Mouse (Mus musculus) midbrain, postnatal 0 days (tissue): ENCODE measurements at regions not wholly inside any gene's neighbourhood (a gene's known extent, or its start where the extent isn't known, plus 50 kb on each side); places are given as distances from the start of the nearest gene placed in this dataset.

Experiments
- ATAC-seq: fragments of 200-750 bp; cut with Nextera tagmentation; 2 replicates; pipeline ENCODE4 v1.8.0; 2017; ENCODE audit warnings: moderate number of reproducible peaks, mild to moderate bottlenecking, moderate TSS enrichment, moderate library complexity; ENCODE audit not compliant: low FRiP score
- DNase-seq: peaks from one replicate; pipeline ENCODE4 v3.0.0-alpha.2; 2015; ENCODE audit warnings: low spot score
- H3K27ac ChIP-seq: fragments of 300-500 bp; sonication (generic); 2 replicates; pipeline ENCODE4 v1.5.1; 2014; ENCODE audit warnings: low read depth, mild to moderate bottlenecking, low read length, mixed read lengths
- H3K27me3 ChIP-seq: fragments of 300-500 bp; sonication (generic); 2 replicates; pipeline ENCODE4 v1.6.1; 2014; ENCODE audit warnings: low read length, control low read depth, mixed read lengths; ENCODE audit not compliant: insufficient read depth
- H3K36me3 ChIP-seq: fragments of 300-500 bp; sonication (generic); 2 replicates; pipeline ENCODE4 v1.6.1; 2014; ENCODE audit warnings: low read length, control low read depth, mixed read lengths; ENCODE audit not compliant: insufficient read depth
- H3K4me1 ChIP-seq: fragments of 300-500 bp; sonication (generic); 2 replicates; pipeline ENCODE4 v1.6.1; 2014; ENCODE audit warnings: mild to moderate bottlenecking, control low read depth, antibody characterized with exemption, low read length, mixed read lengths; ENCODE audit not compliant: insufficient read depth
- H3K4me2 ChIP-seq: fragments of 300-500 bp; sonication (generic); 2 replicates; pipeline ENCODE4 v1.6.1; 2014; ENCODE audit warnings: low read depth, mild to moderate bottlenecking, low read length, mixed read lengths; ENCODE audit not compliant: poor library complexity, severe bottlenecking
- H3K4me3 ChIP-seq: fragments of 300-500 bp; sonication (generic); 2 replicates; pipeline ENCODE4 v1.5.1; 2014; ENCODE audit warnings: low read depth, mild to moderate bottlenecking, low read length, moderate library complexity
- H3K9ac ChIP-seq: fragments of 300-500 bp; sonication (generic); replicated peaks from 2 replicates; pipeline ENCODE4 v1.6.1; 2014; ENCODE audit warnings: mild to moderate bottlenecking, low read length, moderate library complexity, mixed read lengths; ENCODE audit not compliant: poor library complexity, severe bottlenecking
- H3K9me3 ChIP-seq: fragments of 300-500 bp; sonication (generic); 2 replicates; pipeline ENCODE4 v1.6.1; 2016; ENCODE audit warnings: low read length, control low read depth
- CTCF ChIP-seq: IDR thresholded peaks from 2 replicates; pipeline ENCODE4 v1.5.1; 2016; ENCODE audit warnings: antibody characterized with exemption, mild to moderate bottlenecking
- WGBS: fragments of 180-500 bp; shearing (Covaris S2); extraction: QIAGEN DNeasy Blood & Tissue Kit; methylation state at CpG from one replicate; pipeline ENCODE4 v1.1.7; 2014; 5-methylcytosine and 5-hydroxymethylcytosine counted together

DNA sequence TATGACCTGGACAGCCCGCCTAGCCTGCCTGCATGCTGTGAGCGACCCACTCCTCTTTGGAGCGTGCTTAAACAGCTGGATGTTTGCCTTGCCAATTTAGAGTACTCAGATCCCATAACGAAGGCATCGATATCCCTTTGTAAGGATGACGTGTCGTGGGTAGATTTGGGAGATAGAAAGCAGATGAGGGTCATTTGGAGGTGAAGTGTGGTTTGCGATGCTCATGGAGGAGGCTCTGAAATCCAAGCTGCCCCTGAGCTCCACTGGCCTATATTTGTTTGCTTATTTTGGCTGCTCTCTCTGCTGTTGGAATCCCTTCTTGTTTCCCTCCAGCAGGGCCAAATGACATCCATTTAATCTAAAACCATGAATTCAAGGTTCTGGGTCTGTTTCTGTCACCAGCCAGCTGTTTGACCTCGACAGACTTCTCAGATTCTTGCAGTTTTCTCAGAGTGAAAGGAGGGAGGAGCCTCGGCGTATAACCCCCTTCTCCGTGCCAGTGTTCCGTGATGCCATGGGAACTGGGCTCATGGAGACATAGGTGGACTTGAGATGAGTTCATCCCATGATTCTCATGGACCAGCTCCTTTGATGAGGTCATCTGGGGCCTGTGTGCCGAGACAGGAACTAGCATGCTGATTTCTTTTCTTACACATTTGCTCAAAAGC lies 144.7 kb upstream of the Mki67 start:
- no peak overlapping the region for H3K4me2 ChIP-seq
- no peaks in the 10 kb centered on the region for H3K36me3 ChIP-seq
- H3K27ac ChIP-seq = no peak overlapping the region
- 75% methylated on average over 14 of the region's 14 CpGs for WGBS
- peaks cover 7% of the 10 kb centered on the region; the same call in 1 of the 2 replicates for H3K4me1 ChIP-seq
- DNase-seq (no peak), ATAC-seq (no peak)
- no peak for TF ChIP-seq CTCF
- H3K27me3 ChIP-seq = no peaks in the 10 kb centered on the region
- H3K9me3 ChIP-seq = no peaks in the 10 kb centered on the region
- H3K9ac ChIP-seq = no peak overlapping the region
- H3K4me3 ChIP-seq = no peak overlapping the region

DNA sequence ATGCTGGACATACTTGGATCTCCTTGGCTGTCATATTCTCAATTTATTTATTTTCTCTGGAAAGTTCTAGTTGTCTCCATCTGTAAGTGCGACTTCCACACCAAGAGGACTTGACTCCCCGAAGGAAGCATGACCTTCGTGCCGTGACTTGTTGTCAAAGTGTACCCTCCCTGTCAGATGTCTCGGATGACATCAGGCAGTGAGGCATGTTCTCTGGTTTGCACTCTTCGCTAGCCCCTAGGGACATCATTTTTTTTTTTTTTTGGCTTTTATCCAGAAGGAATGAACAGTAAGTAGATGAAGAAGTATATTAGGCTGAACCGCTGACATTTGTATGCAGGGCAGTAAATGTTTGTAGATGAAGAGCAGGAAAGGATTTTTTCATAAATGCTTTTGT lies 145.2 kb upstream of the Mki67 start:
- 60% methylated on average over 7 of the region's 7 CpGs for WGBS
- no peak overlapping the region for H3K9ac ChIP-seq
- no peak overlapping the region for H3K4me3 ChIP-seq
- H3K36me3 ChIP-seq = no peaks in the 10 kb centered on the region
- H3K4me1 ChIP-seq = peaks cover 7% of the 10 kb centered on the region; the same call in 1 of the 2 replicates
- H3K9me3 ChIP-seq = no peaks in the 10 kb centered on the region
- ATAC-seq (no peak), DNase-seq (no peak)
- no peak overlapping the region for H3K27ac ChIP-seq
- TF ChIP-seq CTCF = no peak
- no peak overlapping the region for H3K4me2 ChIP-seq
- no peaks in the 10 kb centered on the region for H3K27me3 ChIP-seq

DNA sequence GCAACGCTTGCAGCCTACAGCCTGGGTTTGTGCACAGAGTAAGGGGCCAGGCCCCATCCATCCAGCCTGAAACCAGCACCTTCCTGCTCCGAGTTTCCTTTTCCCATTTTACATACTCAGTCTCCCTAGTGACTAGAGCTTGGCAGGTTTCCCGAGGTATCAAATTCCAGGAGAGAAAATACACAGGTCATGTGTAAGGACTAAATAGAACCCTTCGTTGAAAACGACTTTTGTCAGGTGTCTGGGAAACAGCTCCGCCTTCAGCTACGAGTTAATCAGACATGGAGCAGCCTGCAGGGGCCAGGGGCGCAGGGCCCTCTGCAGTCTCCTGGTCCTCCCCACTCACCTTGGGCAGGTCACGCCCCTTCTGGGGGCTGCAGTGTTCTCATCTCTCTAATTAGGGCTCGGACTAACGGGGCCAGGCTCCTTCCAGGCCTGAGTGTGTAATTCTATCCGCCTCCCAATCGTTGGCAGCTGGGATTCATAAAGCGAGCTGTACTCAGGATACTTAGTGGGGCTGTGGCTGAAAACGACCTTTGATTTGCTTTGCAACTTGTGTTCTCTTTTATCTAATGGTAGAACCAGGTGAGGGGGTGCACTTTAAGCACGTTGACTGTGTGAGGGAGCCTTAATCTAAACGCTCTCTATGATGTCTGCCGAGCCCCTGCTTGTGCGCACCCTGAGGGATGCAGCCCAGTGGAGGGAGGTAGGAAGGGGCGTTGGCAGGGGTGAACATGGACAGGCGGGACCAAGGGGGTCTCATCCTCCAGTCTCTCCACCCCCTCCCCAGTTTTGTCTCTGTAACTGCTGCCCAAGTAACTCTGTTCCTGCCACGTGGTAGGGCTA lies 147.6 kb upstream of the Mki67 start:
- Histone ChIP-seq H3K9me3 (no peaks in the 10 kb centered on the region), H3K4me3 (no peak overlapping the region), H3K27me3 (no peaks in the 10 kb centered on the region), H3K9ac (no peak overlapping the region), H3K4me2 (no peak overlapping the region), H3K36me3 (no peaks in the 10 kb centered on the region), H3K4me1 (peaks cover 7% of the 10 kb centered on the region; the same call in 1 of the 2 replicates), H3K27ac (no peak overlapping the region)
- WGBS = 62% methylated on average over 22 of the region's 22 CpGs
- ATAC-seq (no peak), DNase-seq (no peak)
- no peak for TF ChIP-seq CTCF

DNA sequence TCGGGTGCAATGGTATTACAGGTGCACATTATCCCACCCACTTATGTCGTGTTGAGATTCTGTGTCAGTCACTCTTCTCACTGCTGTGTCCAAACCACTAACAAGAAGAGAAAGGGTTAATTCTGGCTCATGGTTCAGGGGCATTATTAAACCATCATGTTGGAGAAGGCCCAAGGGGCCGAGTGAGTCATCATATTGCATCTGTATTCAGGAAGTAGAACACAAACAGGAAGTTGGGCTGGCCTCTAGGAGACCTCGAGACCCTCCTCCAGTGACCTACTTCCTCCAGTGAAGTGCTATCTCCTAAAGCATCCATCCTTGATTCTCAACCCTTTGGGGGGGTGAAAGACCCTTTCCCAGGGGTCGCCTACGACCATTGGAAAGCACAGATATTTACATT lies 154.8 kb upstream of the Mki67 start:
- no peak for TF ChIP-seq CTCF
- ATAC-seq = no peak
- Histone ChIP-seq H3K27me3 (no peaks in the 10 kb centered on the region), H3K9me3 (no peaks in the 10 kb centered on the region), H3K9ac (no peak overlapping the region), H3K27ac (no peak overlapping the region), H3K4me3 (no peak overlapping the region), H3K4me2 (no peak overlapping the region), H3K36me3 (no peaks in the 10 kb centered on the region), H3K4me1 (no peaks in the 10 kb centered on the region)
- 81% methylated on average over 6 of the region's 6 CpGs for WGBS
- no peak for DNase-seq

DNA sequence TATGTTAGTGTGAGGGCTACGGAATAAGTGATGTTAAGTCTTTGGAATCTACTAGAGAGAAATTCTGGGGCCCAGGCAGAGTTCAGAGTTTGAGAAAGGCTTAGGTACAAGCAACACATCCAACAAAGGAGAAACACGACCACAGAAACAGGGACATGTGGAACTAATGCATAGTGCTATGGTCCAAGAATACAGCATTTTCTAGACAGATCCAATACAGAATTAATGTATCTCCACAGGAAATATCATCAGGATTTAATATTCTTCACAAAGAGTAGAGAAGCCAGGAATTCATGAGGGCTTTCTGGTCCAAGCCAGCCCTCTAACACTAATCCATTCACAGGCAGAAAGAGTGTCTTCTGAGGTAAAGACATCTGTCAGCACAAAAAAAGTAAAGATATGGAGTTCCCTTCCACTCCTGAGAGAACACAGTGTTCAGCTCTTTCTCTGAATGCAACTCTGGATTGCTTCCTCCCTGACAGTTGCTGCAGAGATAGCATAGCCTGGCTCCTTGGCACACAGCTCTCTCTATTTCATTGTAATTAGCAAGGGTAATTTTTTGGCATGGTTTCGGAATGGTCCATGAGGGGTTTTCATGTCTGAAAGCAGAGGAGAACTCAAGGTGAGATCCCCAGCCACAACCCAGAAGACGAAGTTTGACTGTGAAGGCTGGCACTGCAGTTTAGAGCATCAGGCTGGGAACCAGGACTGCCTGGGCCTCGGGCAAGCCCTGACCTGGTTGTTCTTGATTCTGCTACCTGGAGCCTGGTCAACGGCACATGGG lies 161.1 kb upstream of the Mki67 start:
- Histone ChIP-seq H3K9ac (no peak overlapping the region), H3K4me3 (no peak overlapping the region), H3K27me3 (no peaks in the 10 kb centered on the region), H3K36me3 (no peaks in the 10 kb centered on the region), H3K4me1 (no peaks in the 10 kb centered on the region), H3K9me3 (no peaks in the 10 kb centered on the region), H3K27ac (no peak overlapping the region), H3K4me2 (no peak overlapping the region)
- ATAC-seq (no peak), DNase-seq (peak; percentile 60)
- WGBS = 68% methylated on average over 6 of the region's 6 CpGs
- no peak for TF ChIP-seq CTCF
